Mouse (Mus musculus) CH12.LX (cell line): Measurements from ENCODE around the gene Dnajc1.

Experiments
- CTCF ChIP-seq, 2 experiments: IDR thresholded peaks in 1 of 2; conservative IDR thresholded peaks in 1 of 2; 2 replicates each; pipeline ENCODE4 v1.5.1; 2011 to 2012; ENCODE audit warnings: low read depth in 2 of 2, low read length in 2 of 2, improper control_type of control experiment in 1 of 2, inconsistent platforms in 1 of 2, mild to moderate bottlenecking in 1 of 2, moderate library complexity in 1 of 2
- E2F4 ChIP-seq: IDR thresholded peaks from 2 replicates; pipeline ENCODE4 v1.6.1; 2011; ENCODE audit warnings: low read depth, low read length, improper control_type of control experiment; ENCODE audit not compliant: insufficient replicate concordance
- EP300 ChIP-seq: IDR thresholded peaks from 2 replicates; pipeline ENCODE4 v1.6.1; 2011; ENCODE audit warnings: low read length, improper control_type of control experiment
- ETS1 ChIP-seq: conservative IDR thresholded peaks from 2 replicates; pipeline ENCODE4 v1.6.1; 2012; ENCODE audit warnings: low read depth, mild to moderate bottlenecking, inconsistent platforms, low read length, improper control_type of control experiment, moderate library complexity
- JUND ChIP-seq: conservative IDR thresholded peaks from 2 replicates; pipeline ENCODE4 v1.6.1; 2011; ENCODE audit warnings: low read depth, low read length, improper control_type of control experiment
- MAX ChIP-seq: IDR thresholded peaks from 2 replicates; pipeline ENCODE4 v1.6.1; 2011; ENCODE audit warnings: low read length, improper control_type of control experiment
- MAZ ChIP-seq: IDR thresholded peaks from 2 replicates; pipeline ENCODE4 v1.6.1; 2012; ENCODE audit warnings: low read depth, mild to moderate bottlenecking, inconsistent platforms, low read length, improper control_type of control experiment, moderate library complexity
- POLR2A ChIP-seq: IDR thresholded peaks from 2 replicates; pipeline ENCODE4 v1.6.1; 2011; ENCODE audit warnings: low read depth, mild to moderate bottlenecking, improper control_type of control experiment, low read length
- POLR2AphosphoS2 ChIP-seq: IDR thresholded peaks from 2 replicates; pipeline ENCODE4 v1.6.1; 2011; ENCODE audit warnings: low read depth, low read length, improper control_type of control experiment
- SIN3A ChIP-seq: IDR thresholded peaks from 2 replicates; pipeline ENCODE4 v1.6.1; 2012; ENCODE audit warnings: low read length, improper control_type of control experiment, inconsistent platforms
- ZMIZ1 ChIP-seq: IDR thresholded peaks from 2 replicates; pipeline ENCODE4 v1.6.1; 2012; ENCODE audit warnings: low read depth, mild to moderate bottlenecking, inconsistent platforms, low read length, improper control_type of control experiment
- ZNF384 ChIP-seq: IDR thresholded peaks from 2 replicates; pipeline ENCODE4 v1.6.1; 2012; ENCODE audit warnings: low read depth, low read length, improper control_type of control experiment, inconsistent platforms

DNA sequence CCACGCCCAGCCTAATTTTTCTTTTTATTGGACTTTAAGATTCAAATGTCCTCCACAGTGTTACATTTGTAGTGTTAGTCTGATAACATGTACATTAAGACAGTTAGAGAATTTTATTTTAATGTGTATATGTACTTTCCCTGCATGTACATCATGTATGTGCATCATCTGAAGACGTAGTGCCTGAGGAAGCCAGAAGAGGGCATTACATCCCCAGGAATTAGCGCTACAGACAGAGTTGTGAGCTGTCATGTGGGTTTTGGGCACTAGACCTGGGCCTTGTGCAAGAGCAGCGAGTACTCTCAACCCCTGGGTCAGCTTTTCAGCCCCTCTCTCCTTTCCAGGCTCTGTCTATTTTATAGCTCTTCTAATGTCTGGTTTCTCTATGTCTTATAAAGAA is 189.7 kb downstream of the Dnajc1 start:
- TF ChIP-seq ZMIZ1 (no peak), POLR2A (no peak), MAX (no peak), CTCF (conservative IDR thresholded peaks at IDR 0.05 in 1 of 2, IDR thresholded peaks at IDR 0.05 in 1 of 2; ENCODE audit: low read depth in 2 of 2, low read length in 2 of 2) (no peak; a peak in 1 of 4 replicates), ZNF384 (no peak), MAZ (no peak), JUND (no peak), EP300 (no peak), POLR2AphosphoS2 (no peak), SIN3A (no peak), ETS1 (no peak), E2F4 (no peak)
